Mouse (Mus musculus) megakaryocyte, embryonic 14.5 days (primary cell): ENCODE measurements around the gene Nipa2. TPM values are rescaled to one million over a fixed set of nuclear protein-coding genes. Genes with fewer than 3 reads are reported as not detected.

Experiments used
- H3K27me3 ChIP-seq: replicated peaks from 2 replicates; pipeline ENCODE3; 2012; ENCODE audit warnings: inconsistent platforms
- H3K36me3 ChIP-seq: replicated peaks from 2 replicates; pipeline ENCODE3; 2012; ENCODE audit warnings: low read length, inconsistent platforms, mixed read lengths
- H3K4me1 ChIP-seq: 2 replicates; pipeline ENCODE4 v1.6.1; 2012; ENCODE audit warnings: inconsistent platforms
- H3K4me3 ChIP-seq: replicated peaks from 2 replicates; pipeline ENCODE3; 2012; ENCODE audit warnings: moderate library complexity, mild to moderate bottlenecking, inconsistent platforms
- H3K9me3 ChIP-seq: 2 replicates; pipeline ENCODE4 v1.6.1; 2012; ENCODE audit warnings: inconsistent platforms
- FLI1 ChIP-seq: IDR thresholded peaks from 2 replicates; pipeline ENCODE4 v1.6.1; 2012; ENCODE audit warnings: low read length, inconsistent platforms, mixed read lengths
- GATA1 ChIP-seq: IDR thresholded peaks from 3 replicates; pipeline ENCODE4 v1.6.1; 2012; ENCODE audit warnings: mixed read lengths, low read length, inconsistent platforms, borderline replicate concordance
- polyA plus RNA-seq: library from polyadenylated mRNA; stranded (reverse); fragments of >175 nt; gene quantifications from 2 replicates; pipeline ENCODE4 v1.2.3, GENCODE M21; 2012; ENCODE audit warnings: low replicate concordance; ENCODE audit not compliant: insufficient read depth

Nipa2 gene
- polyA plus RNA-seq, 1 experiment: 3.8 TPM

DNA sequence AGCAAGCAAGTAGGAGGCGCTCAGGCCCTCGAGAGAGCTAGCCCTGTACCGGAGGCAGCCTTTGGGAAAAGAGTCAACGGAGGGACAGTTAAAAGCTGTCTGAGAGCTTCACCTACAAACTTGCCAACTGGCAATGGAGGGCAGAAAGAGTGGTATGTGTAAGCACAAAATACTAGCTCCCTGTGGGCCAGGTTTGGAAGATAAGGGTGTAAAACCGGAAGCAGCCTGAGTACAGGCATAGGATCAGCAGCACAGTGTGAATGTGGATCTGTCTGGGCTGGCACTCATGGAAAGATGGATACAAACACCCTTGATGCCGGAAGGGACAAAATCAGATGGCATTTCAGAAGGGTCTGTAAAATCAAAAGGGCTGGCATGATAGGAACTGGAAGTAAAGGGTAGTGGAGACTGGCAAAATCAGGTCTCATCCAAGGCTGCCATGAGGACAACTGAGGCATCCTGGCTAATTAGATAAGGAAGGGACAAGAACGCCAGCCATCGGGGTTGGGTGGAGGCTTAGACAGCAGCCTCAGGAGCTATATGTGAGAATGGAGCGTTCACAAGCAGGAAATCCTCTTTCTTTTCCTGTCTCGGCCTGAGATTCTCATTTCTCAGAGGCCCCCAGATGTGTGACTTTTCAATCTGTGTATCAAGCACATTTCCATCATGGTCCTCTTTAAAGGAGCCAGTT is 19.9 kb upstream of the Nipa2 start:
- Histone ChIP-seq H3K36me3 (peaks cover 34% of the 10 kb centered on the region), H3K9me3 (no peaks in the 10 kb centered on the region), H3K4me3 (no peak overlapping the region), H3K4me1 (peaks cover 18% of the 10 kb centered on the region), H3K27me3 (no peaks in the 10 kb centered on the region)
- no peak for TF ChIP-seq FLI1
- no peak for TF ChIP-seq GATA1

DNA sequence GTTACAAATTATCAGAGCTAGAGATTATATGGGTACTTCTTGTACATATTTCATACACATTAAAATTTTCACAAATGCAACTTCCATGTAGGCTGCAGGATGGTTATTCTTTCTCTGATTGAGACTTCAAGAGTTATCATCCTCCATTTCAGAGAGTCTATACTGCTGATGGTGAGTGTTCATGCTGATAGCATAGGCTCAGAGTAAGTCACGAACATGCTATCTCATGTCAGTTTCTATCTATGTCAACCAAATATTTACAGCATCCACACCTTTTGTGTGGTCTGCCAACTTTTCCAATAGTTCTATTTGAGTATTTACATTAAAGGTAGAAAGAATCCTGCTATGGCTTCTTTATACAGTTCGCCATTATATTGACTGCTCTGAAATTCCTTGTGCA is 19.2 kb upstream of the Nipa2 start:
- H3K27me3 ChIP-seq: no peaks in the 10 kb centered on the region
- TF ChIP-seq FLI1 (no peak), GATA1 (no peak)
- no peak overlapping the region for H3K4me3 ChIP-seq
- peaks cover 34% of the 10 kb centered on the region for H3K36me3 ChIP-seq
- no peaks in the 10 kb centered on the region for H3K9me3 ChIP-seq
- H3K4me1 ChIP-seq: peaks cover 17% of the 10 kb centered on the region

DNA sequence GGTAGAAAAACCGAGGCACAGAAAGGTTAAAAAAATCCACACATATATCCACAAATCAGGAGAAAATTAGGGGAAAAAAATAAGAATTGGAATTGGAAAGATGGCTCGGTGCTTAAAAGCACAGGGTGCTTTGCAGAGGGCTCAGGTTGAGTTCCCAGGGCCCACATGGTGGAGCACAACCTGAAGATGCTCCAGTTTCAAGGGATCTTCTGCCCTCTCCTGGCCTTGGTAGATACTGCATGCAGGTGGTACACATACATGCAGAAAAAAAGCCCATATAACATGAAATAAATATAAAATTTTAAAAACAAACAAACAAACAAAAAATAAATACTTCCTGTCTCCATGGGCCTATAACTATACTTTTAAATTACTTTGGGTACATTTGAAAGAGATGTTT is 12.2 kb upstream of the Nipa2 start:
- Histone ChIP-seq H3K9me3 (peaks cover 4% of the 10 kb centered on the region; the same call in 1 of the 2 replicates), H3K36me3 (peaks cover 19% of the 10 kb centered on the region), H3K27me3 (no peaks in the 10 kb centered on the region), H3K4me3 (no peak overlapping the region), H3K4me1 (peaks cover 5% of the 10 kb centered on the region)
- no peak for TF ChIP-seq GATA1
- no peak for TF ChIP-seq FLI1

DNA sequence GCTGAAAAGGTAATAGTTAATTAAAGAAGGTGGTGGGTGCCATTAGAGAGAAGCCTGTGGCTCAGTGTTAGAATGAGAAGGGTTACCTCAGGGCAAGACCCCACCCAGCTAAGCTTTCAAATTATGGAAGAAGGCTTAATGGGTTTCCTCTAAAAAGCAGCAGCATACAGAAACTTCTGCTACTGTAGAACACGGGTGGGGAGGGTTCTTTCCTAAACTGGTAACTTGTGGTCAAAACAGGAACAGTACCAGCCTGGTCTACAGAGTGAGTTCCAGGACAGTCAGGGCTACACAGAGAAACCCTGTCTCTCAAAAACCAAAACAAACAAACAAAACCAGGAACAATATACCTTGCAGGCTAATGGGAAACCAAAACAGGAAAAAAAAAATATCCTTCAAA is 7.1 kb upstream of the Nipa2 start:
- Histone ChIP-seq H3K27me3 (no peaks in the 10 kb centered on the region), H3K4me1 (peaks cover 36% of the 10 kb centered on the region), H3K36me3 (peaks cover 7% of the 10 kb centered on the region), H3K9me3 (peaks cover 4% of the 10 kb centered on the region; the same call in 1 of the 2 replicates), H3K4me3 (peak overlapping the region; percentile 2)
- no peak for TF ChIP-seq GATA1
- TF ChIP-seq FLI1: no peak

DNA sequence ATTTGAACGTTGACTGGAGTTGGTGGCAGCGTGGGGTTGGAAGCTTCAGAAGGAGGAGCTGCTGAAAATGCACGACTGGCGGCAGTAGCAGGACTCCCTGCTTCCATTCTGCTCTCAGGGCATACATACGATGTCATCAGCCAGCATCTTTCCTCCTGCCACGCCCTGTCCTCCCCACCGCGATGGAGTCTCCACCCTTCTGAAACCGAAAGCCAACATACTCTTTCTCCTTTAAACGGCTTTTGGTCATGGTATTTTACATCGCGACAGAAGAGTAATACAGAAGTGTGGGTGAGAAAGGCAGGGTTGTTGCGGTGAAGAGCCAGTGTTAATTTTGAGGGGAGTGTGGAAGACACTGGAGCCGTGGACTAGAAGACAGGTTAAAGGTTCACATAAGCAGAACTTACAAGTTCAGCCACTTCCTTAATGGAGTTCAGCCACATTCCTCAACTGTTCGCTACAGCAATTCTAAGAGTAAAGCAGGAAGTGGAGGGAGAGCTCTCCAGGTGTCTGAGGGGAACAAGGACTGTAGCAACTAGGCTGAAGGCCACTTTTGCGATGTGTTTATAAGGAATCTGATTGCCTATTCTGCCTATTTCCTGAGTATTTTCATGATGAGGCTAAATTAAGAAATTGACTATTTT is 6.1 kb upstream of the Nipa2 start:
- peak overlapping the region; percentile 91 for H3K4me3 ChIP-seq
- TF ChIP-seq FLI1 (no peak), GATA1 (no peak)

DNA sequence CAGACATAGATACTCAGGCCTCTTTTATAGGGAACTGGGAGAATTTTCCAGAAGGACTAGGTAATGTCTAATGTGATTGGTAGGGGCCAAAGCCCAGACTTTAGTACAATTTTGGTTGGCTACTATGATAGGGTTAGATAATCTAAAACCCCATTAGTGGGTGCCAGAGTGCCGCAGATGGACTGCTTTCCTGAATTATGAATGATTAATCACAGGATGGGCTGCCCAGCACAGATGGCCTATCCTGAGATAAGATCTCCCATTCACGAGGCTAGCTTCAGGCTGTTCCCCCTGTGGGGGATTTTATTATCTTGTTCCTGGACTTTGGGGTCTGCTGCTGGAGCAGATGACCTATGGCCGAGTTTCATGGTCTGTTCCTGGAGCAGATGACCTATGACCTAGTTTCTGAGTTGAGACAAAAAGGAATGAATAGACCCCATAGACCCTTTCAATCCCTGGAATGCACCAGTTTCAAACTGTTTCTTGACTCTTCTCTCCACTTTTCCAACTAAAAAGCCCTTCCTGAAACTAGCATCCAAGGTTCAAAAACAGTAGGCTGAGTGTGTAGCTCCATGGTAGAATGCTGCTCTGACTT is 4.7 kb upstream of the Nipa2 start:
- H3K4me3 ChIP-seq: no peak overlapping the region
- no peaks in the 10 kb centered on the region for H3K36me3 ChIP-seq
- no peak for TF ChIP-seq GATA1
- no peak for TF ChIP-seq FLI1
- peaks cover 53% of the 10 kb centered on the region for H3K4me1 ChIP-seq
- H3K9me3 ChIP-seq: no peaks in the 10 kb centered on the region
- no peaks in the 10 kb centered on the region for H3K27me3 ChIP-seq

More for the DNA sequence above, 6.1 kb upstream of the Nipa2 start:
- no peaks in the 10 kb centered on the region for H3K27me3 ChIP-seq
- no peaks in the 10 kb centered on the region for H3K36me3 ChIP-seq
- H3K4me1 ChIP-seq: peaks cover 46% of the 10 kb centered on the region
- no peaks in the 10 kb centered on the region for H3K9me3 ChIP-seq

DNA sequence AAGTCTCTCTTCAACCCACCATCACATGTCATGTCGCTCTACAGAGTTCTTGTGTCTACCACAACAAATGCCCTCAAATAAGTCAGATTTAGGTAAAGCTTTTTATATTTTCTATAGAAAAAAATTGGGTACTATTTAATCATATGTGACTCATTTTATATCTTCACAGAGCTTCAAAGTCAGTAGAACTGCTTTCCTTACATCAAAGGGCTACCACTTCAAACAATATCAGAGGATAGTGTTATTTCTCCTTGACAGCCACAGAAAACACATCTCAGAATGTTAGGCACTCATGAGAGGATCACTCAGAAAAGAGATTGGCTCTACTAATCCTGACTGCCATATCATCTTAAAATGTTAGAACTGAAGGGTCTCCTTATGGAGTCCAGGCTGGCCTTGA is 1.8 kb downstream of the Nipa2 start:
- no peak overlapping the region for H3K4me3 ChIP-seq
- H3K4me1 ChIP-seq: peaks cover 58% of the 10 kb centered on the region
- TF ChIP-seq GATA1: no peak
- no peak for TF ChIP-seq FLI1
- no peaks in the 10 kb centered on the region for H3K27me3 ChIP-seq
- no peaks in the 10 kb centered on the region for H3K9me3 ChIP-seq
- peaks cover 20% of the 10 kb centered on the region for H3K36me3 ChIP-seq

DNA sequence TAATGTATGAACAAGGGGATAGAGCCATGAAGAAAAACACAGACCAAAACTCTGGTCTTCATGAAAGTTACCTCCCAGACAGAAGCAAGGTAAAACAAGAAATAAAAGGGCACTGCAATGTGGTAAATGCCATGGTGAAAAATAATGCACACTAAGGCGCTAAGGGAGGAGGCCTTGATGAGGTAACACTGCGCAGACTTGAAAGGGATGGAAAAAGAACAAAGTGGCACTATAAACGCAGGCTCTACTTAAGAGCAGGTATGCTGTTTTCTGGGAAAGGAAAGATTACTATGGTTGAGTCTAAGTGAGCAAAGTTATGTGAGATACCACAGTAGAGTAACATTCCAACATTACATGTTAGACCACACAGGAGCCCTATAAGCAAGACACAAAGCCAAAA is 2.5 kb downstream of the Nipa2 start:
- H3K36me3 ChIP-seq: peaks cover 21% of the 10 kb centered on the region
- H3K9me3 ChIP-seq: no peaks in the 10 kb centered on the region
- no peaks in the 10 kb centered on the region for H3K27me3 ChIP-seq
- peaks cover 59% of the 10 kb centered on the region for H3K4me1 ChIP-seq
- TF ChIP-seq FLI1 (no peak), GATA1 (no peak)
- no peak overlapping the region for H3K4me3 ChIP-seq

DNA sequence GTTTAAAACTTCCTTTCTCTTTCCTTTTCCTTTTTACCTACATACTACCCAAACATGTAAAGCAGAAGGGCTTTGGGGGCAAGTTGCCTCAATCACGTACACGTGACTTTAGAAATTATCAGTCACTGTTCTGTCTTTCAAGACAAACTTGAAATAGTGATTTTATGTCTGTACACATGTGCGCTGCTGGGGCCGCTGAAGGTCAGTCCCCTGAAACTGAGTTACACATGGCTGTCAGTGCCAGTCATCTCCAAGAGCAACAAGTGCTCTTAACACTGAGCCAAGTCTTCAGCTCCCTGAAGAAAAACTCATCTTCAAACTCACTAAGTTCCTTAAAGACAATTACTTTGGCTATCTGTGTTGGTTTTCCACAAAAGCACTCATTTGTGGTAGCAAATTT is 4.4 kb downstream of the Nipa2 start:
- Histone ChIP-seq H3K9me3 (no peaks in the 10 kb centered on the region), H3K4me1 (peaks cover 49% of the 10 kb centered on the region), H3K36me3 (peaks cover 24% of the 10 kb centered on the region), H3K4me3 (no peak overlapping the region), H3K27me3 (no peaks in the 10 kb centered on the region)
- no peak for TF ChIP-seq GATA1
- TF ChIP-seq FLI1: no peak

DNA sequence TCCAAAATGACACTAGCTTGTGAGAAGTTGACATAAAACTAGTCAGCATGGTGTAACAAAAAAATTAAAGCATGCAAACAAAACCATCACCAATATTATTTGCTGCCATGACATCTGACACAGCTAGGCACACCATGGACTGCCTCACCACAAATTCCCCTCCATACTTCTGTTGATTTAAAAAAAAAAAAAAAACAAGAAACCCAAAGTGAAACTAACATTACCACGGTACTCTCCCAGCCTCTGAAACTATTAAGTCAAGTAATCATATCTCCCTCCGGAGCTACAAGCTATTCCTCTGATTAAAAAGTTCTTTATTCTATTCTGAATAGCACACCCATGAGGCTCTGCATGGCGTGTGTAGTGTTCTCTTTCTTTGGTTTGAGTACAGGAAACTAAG is 5.1 kb downstream of the Nipa2 start:
- Histone ChIP-seq H3K4me1 (peaks cover 47% of the 10 kb centered on the region), H3K36me3 (peaks cover 24% of the 10 kb centered on the region), H3K9me3 (no peaks in the 10 kb centered on the region), H3K27me3 (no peaks in the 10 kb centered on the region), H3K4me3 (no peak overlapping the region)
- no peak for TF ChIP-seq GATA1
- TF ChIP-seq FLI1: no peak
